Mouse (Mus musculus) intestine, embryonic 16.5 days (tissue): ENCODE results near the gene Accsl. TPM values are rescaled to one million over a fixed set of nuclear protein-coding genes. Genes with fewer than 3 reads are reported as not detected.

Source experiments
- ATAC-seq: fragments of 200-750 bp; cut with Nextera tagmentation; 2 replicates; pipeline ENCODE4 v1.8.0; 2017; ENCODE audit warnings: moderate TSS enrichment, moderate library complexity
- H3K27ac ChIP-seq: fragments of 300-500 bp; sonication (generic); 2 replicates; pipeline ENCODE4 v1.5.1; 2014; ENCODE audit warnings: mild to moderate bottlenecking, low read length
- H3K27me3 ChIP-seq: fragments of 300-500 bp; sonication (generic); replicated peaks from 2 replicates; pipeline ENCODE4 v1.6.1; 2014; ENCODE audit warnings: low read length, control low read depth, mixed read lengths; ENCODE audit not compliant: control insufficient read depth, insufficient read depth
- H3K36me3 ChIP-seq: fragments of 300-500 bp; sonication (generic); 2 replicates; pipeline ENCODE4 v1.6.1; 2014; ENCODE audit warnings: low read length, control low read depth; ENCODE audit not compliant: control insufficient read depth, insufficient read depth
- H3K4me1 ChIP-seq: fragments of 300-500 bp; sonication (generic); 2 replicates; pipeline ENCODE4 v1.6.1; 2014; ENCODE audit warnings: low read length, control low read depth, mixed read lengths; ENCODE audit not compliant: control insufficient read depth, insufficient read depth
- H3K4me2 ChIP-seq: fragments of 300-500 bp; sonication (generic); 2 replicates; pipeline ENCODE4 v1.6.1; 2014; ENCODE audit warnings: low read depth, low read length, control low read depth
- H3K4me3 ChIP-seq: fragments of 300-500 bp; sonication (generic); 2 replicates; pipeline ENCODE4 v1.5.1; 2014; ENCODE audit warnings: mild to moderate bottlenecking, low read length
- H3K9ac ChIP-seq: fragments of 300-500 bp; sonication (generic); 2 replicates; pipeline ENCODE4 v1.6.1; 2014; ENCODE audit warnings: low read depth, low read length
- H3K9me3 ChIP-seq: fragments of 300-500 bp; sonication (generic); 2 replicates; pipeline ENCODE4 v1.6.1; 2016; ENCODE audit warnings: low read length, control low read depth; ENCODE audit not compliant: control insufficient read depth
- WGBS: fragments of 180-500 bp; shearing (Covaris S2); extraction: QIAGEN DNeasy Blood & Tissue Kit; methylation state at CpG from one replicate; pipeline ENCODE4 v1.1.7; 2014; 5-methylcytosine and 5-hydroxymethylcytosine counted together
- polyA plus RNA-seq: library from polyadenylated mRNA; unstranded; fragments of >200 nt; fragmentation: Nextera tagmentation; extraction: Ambion mirVana; gene quantifications from 2 replicates; pipeline ENCODE4 v1.2.1, GENCODE M21; 2015

The Accsl gene
- polyA plus RNA-seq, 1 experiment from 2014 or later, result not detected

DNA sequence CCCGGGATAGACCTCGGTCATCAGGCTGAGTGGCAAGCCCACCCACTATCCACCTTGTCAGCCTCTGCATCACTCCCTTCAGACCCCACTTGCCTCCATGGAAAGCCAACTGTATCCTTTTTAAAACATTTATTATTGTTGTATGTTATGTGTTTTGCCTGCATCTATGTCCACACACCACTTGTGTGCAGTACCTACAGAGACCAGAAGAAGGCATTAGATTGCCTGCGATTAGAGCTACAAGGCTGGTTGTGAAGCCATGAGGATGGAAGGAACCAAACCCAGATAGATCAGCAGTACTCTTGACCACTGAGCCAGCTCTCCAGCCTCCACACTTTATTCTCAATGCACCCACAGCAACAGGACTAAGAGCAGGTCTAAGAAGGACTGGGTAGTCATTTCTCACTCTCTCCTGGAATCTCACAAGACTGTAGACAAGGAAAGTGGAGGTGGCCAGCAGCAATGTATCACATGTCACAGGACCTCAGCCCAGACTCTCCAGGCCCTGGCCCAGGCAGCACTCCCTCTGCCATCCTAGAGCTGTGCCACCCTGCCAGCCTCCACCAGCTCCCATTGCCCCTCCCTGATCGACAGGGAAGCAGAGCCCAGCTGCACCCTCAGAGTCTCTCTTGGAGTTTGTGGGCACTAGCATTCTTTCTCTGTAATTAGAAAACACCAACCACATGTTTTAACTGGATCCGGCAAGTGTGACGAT lies 62.3 kb downstream of the Accsl start:
- Histone ChIP-seq H3K9me3 (no peaks in the 10 kb centered on the region), H3K36me3 (peaks cover under 1% of the 10 kb centered on the region; the same call in 1 of the 2 replicates), H3K4me1 (no peaks in the 10 kb centered on the region), H3K27ac (no peak overlapping the region), H3K27me3 (no peaks in the 10 kb centered on the region), H3K9ac (no peak overlapping the region), H3K4me3 (no peak overlapping the region), H3K4me2 (no peak overlapping the region)
- no peak for ATAC-seq
- WGBS, result 94% methylated on average over 6 of the region's 6 CpGs

- Histone ChIP-seq H3K9me3 (no peaks in the 10 kb centered on the region), H3K9ac (no peak overlapping the region), H3K4me1 (no peaks in the 10 kb centered on the region), H3K27me3 (no peaks in the 10 kb centered on the region), H3K4me3 (no peak overlapping the region), H3K4me2 (no peak overlapping the region), H3K36me3 (no peaks in the 10 kb centered on the region), H3K27ac (no peak overlapping the region)
- no peak for ATAC-seq
- 92% methylated on average over 4 of the region's 4 CpGs for WGBS
Measured at GRCm38 (mm10) chr2:93805523-93805922, 63.4 kb downstream of the Accsl start.

Other genes with a start within 250 kb of the Accsl start
- 0.04 and 0.10 TPM in 2 replicates for gene Alx4, start 226.8 kb downstream of the Accsl start, polyA plus RNA-seq
- gene Ext2, start 46.6 kb downstream of the Accsl start, polyA plus RNA-seq, result 81.5 and 87.3 TPM in 2 replicates
- gene Accs, start 19.2 kb downstream of the Accsl start, polyA plus RNA-seq, result 5.4 and 6.1 TPM in 2 replicates
- 7.7 and 11.6 TPM in 2 replicates for gene Gm13889, start 88.0 kb upstream of the Accsl start, polyA plus RNA-seq
- not detected in 2 replicates for gene Gm27027, start 127.2 kb upstream of the Accsl start, polyA plus RNA-seq
- 68.4 and 77.8 TPM in 2 replicates for gene Alkbh3, start 141.7 kb upstream of the Accsl start, polyA plus RNA-seq